Mouse (Mus musculus): ENCODE results near the gene Cryzl1.

DNA sequence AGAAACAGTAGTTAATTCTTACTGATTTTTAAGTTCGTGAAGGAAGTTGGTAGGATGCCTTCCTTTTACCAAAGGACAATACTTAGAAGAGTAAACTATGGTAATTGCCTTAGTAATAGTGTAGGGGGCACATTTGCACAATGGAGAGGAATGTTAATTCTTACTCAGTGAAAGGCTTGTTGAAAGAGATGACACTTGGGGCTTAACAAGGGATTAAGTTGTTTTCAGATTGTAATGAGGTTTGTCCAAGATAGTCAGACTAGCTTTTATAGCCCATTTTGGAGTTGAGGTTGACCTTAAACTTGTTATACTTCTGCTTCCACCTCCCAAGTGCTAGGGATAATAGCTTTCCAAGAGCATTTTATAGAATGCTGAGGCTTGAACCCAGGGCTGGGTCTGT, 67.4 kb downstream of the Cryzl1 start:
- TF ChIP-seq CTCF (IDR thresholded peaks at IDR 0.05; ENCODE audit: low read depth) (no peak), EP300 (optimal IDR thresholded peaks at IDR 0.05) (no peak)

Measured in stomach, postnatal 0 days (tissue).